Mouse (Mus musculus): ENCODE measurements around the gene Ddit4. TPM values are rescaled to one million over a fixed set of nuclear protein-coding genes. Genes with fewer than 3 reads are reported as not detected.
A peak's percentile ranks its signal among the peaks of the same experiment; 100 is the strongest.

Gene Ddit4
- polyA plus RNA-seq, 1 experiment from 2014 or later: 37.5 TPM

DNA sequence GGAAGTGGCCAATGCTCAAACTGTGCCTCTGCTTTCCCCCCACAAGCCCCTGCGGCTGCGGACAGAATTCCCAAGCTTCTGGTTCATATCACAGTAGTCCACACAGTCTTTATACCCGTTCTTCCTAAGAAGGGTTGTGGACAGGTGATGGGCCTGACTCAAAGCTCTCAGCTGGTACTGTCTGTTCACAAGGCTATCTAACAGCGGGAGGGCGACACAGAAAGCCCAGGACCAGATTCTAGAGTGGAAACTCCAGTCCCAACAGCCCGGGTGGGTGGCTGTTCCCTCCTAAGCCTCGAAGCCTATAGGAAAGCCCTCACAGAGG, 31.2 kb downstream of the Ddit4 start:
- Histone ChIP-seq H3K4me3 (peak overlapping the region; percentile 53), H3K27me3 (ENCODE audit: insufficient read depth, poor library complexity, severe bottlenecking) (peaks cover 16% of the 10 kb centered on the region; the same call in 1 of the 2 replicates), H3K4me1 (replicated peaks) (peaks cover 61% of the 10 kb centered on the region), H3K27ac (peak overlapping the region; percentile 88), H3K36me3 (no peaks in the 10 kb centered on the region), H3K9me3 (no peaks in the 10 kb centered on the region)
- WGBS: 21% methylated on average over 7 of the region's 7 CpGs
- DNase-seq (ENCODE audit: low spot score): no peak

- Histone ChIP-seq H3K27ac (peak overlapping the region; percentile 88), H3K9me3 (no peaks in the 10 kb centered on the region), H3K36me3 (no peaks in the 10 kb centered on the region), H3K27me3 (ENCODE audit: insufficient read depth, poor library complexity, severe bottlenecking) (peaks cover 20% of the 10 kb centered on the region; the same call in 1 of the 2 replicates), H3K4me3 (no peak overlapping the region), H3K4me1 (replicated peaks) (peaks cover 61% of the 10 kb centered on the region)
- DNase-seq (ENCODE audit: low spot score): no peak
- WGBS: 46% methylated on average over 15 of the region's 15 CpGs
These were observed 32.0 kb downstream of the Ddit4 start for GRCm38 (mm10) chr10:59919494-59920181.

DNA sequence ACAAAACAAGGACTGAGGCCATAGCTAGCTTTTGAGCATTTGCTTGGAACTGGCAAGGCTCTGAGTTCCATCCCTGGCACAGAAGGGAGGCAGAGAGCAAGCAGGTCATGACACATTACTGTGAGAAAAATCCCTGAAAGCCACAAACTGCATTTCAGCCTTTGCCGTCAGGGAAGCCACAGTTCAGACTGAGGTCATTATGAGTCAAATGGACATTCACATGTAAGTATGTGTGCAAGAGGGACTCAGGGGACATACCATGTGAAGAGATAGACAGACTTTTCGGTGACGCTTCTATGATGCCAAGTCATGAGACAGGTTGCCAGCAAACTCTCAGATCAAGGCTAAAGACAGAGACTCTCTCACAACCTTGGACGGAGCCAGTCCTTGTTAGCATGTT, 33.5 kb downstream of the Ddit4 start:
- H3K27me3 ChIP-seq (ENCODE audit: insufficient read depth, poor library complexity, severe bottlenecking): peaks cover 20% of the 10 kb centered on the region; the same call in 1 of the 2 replicates
- peak overlapping the region; percentile 23; the same call in 1 of the 2 replicates for H3K27ac ChIP-seq
- 91% methylated on average over 4 of the region's 4 CpGs for WGBS
- H3K4me1 ChIP-seq (replicated peaks): peaks cover 56% of the 10 kb centered on the region
- H3K4me3 ChIP-seq: no peak overlapping the region
- no peaks in the 10 kb centered on the region for H3K9me3 ChIP-seq
- no peaks in the 10 kb centered on the region for H3K36me3 ChIP-seq
- no peak for DNase-seq (ENCODE audit: low spot score)

- H3K4me1 ChIP-seq (replicated peaks): peaks cover 59% of the 10 kb centered on the region
- under 1% methylated on average over 10 of the region's 10 CpGs for WGBS
These were observed 35.0 kb downstream of the Ddit4 start for GRCm38 (mm10) chr10:59916649-59917048.

GRCm38 (mm10) chr10:59916159-59916558, 35.5 kb downstream of the Ddit4 start:
- H3K4me1 ChIP-seq (replicated peaks): peaks cover 59% of the 10 kb centered on the region
- no peak for DNase-seq (ENCODE audit: low spot score)
- peak overlapping the region; percentile 88 for H3K27ac ChIP-seq
- H3K9me3 ChIP-seq: no peaks in the 10 kb centered on the region
- no peaks in the 10 kb centered on the region for H3K36me3 ChIP-seq
- 10% methylated on average over 4 of the region's 4 CpGs for WGBS
- peak overlapping the region; percentile 42 for H3K4me3 ChIP-seq
- H3K27me3 ChIP-seq (ENCODE audit: insufficient read depth, poor library complexity, severe bottlenecking): peaks cover 10% of the 10 kb centered on the region; the same call in 1 of the 2 replicates

More at GRCm38 (mm10) chr10:59916649-59917048, 35.0 kb downstream of the Ddit4 start:
- peak; percentile 74 for DNase-seq (ENCODE audit: low spot score)
- Histone ChIP-seq H3K36me3 (no peaks in the 10 kb centered on the region), H3K27ac (peak overlapping the region; percentile 88), H3K27me3 (ENCODE audit: insufficient read depth, poor library complexity, severe bottlenecking) (peaks cover 11% of the 10 kb centered on the region; the same call in 1 of the 2 replicates), H3K4me3 (peak overlapping the region; percentile 42), H3K9me3 (no peaks in the 10 kb centered on the region)

DNA sequence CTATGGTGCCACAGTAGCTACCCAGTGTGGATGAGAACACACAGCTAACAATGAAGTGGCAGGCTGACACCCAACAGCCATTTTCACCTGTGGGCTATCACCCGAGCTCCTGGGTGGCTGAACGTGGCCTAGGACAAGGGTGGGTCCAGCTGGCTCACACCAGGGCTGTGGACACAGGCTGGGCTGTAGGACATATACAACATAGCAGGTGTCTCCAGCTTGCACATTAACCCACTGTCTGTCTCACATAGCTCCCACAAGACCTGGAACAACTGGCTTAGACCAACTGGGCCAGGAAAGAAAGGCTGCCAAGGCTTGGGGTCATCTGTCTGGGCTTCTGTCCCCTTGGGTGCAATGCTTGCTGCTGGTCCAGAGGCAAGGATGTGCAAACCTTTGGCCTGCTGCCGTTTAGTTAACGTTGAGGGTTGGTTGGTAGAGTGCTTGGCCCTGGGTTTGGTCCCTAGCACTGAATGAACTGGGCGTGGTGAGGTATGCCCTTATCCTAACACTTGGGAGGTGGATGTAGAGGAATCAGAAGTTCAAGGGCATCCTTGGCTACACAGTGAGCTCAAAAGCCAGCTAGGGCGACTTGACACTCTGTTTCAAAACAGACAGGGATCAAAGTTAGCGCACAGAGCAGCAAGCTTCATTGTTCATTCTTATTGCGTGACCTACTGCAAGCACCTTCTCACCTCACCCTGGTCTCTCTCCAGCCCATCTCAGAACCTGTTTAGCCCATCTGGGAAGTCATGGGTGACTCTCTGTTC, 36.3 kb downstream of the Ddit4 start:
- Histone ChIP-seq H3K27ac (peak overlapping the region; percentile 88), H3K36me3 (no peaks in the 10 kb centered on the region), H3K27me3 (ENCODE audit: insufficient read depth, poor library complexity, severe bottlenecking) (peaks cover 16% of the 10 kb centered on the region; the same call in 1 of the 2 replicates), H3K9me3 (no peaks in the 10 kb centered on the region), H3K4me3 (no peak overlapping the region), H3K4me1 (replicated peaks) (peaks cover 59% of the 10 kb centered on the region)
- 90% methylated on average over 8 of the region's 8 CpGs for WGBS
- no peak for DNase-seq (ENCODE audit: low spot score)

DNA sequence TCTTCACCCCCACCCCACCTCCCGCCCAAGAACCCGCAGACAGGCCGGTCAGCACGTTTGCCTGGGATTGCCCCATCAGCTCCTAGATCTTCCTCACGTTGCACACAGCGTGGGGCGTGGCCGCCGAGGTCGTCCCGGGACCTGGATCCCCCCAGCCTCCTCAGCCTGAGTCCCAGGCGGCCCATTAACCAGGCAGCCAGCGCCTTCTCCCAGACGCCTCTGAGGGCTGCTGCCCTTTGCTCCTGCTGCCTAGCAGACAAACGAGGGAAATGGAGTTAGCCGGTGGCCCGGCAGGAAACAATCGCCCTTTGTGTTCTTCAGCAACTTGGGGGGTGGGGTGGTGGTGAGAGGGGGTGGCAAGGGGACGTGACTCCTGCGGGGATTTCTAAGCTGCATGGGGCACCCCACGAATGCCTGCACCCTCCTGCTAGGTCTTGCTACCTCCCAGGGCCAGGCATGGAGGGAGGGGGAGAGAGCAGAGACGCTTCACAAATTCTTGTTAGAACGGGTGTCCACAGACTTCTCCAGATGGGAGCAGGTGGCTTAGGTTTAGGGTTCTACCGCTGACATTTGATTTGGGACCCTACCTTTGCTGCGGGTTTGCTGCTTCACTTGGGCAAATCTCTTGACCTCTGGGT, 40.0 kb downstream of the Ddit4 start:
- Histone ChIP-seq H3K4me1 (replicated peaks) (peaks cover 74% of the 10 kb centered on the region), H3K27ac (peak overlapping the region; percentile 86), H3K4me3 (peak overlapping the region; percentile 39), H3K36me3 (no peaks in the 10 kb centered on the region), H3K9me3 (no peaks in the 10 kb centered on the region), H3K27me3 (ENCODE audit: insufficient read depth, poor library complexity, severe bottlenecking) (peaks cover 16% of the 10 kb centered on the region; the same call in 1 of the 2 replicates)
- 2% methylated on average over 25 of the region's 25 CpGs for WGBS
- DNase-seq (ENCODE audit: low spot score): peak; percentile 77

DNA sequence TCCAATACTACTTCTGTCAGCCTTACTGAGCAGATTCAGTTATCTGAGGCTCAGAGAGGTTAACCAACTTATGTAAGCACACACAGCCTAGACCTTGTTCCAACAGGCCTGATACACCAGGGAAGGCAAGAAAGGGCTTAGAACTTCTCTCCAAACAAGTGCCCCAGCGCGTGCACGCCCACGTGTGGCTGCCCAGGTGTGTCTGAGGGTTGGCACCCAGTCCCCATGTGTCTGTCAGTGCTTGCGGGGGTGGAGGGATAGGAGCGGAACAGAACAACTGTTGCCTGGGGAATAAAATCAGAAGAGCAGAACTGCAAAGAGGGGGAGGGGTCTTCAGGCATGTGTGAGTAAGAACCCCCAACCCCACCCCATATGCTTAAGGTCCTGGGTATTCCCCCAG, 40.5 kb downstream of the Ddit4 start:
- no peaks in the 10 kb centered on the region for H3K36me3 ChIP-seq
- 21% methylated on average over 6 of the region's 6 CpGs for WGBS

GRCm38 (mm10) chr10:59909357-59909847, 42.2 kb downstream of the Ddit4 start:
- peak overlapping the region; percentile 31; the same call in 1 of the 2 replicates for H3K4me3 ChIP-seq
- peak; percentile 58 for DNase-seq (ENCODE audit: low spot score)
- H3K4me1 ChIP-seq (replicated peaks): peaks cover 60% of the 10 kb centered on the region
- H3K36me3 ChIP-seq: no peaks in the 10 kb centered on the region
- WGBS: 11% methylated on average over 14 of the region's 14 CpGs
- peak overlapping the region; percentile 86 for H3K27ac ChIP-seq
- no peaks in the 10 kb centered on the region for H3K9me3 ChIP-seq
- H3K27me3 ChIP-seq (ENCODE audit: insufficient read depth, poor library complexity, severe bottlenecking): peaks cover 12% of the 10 kb centered on the region; the same call in 1 of the 2 replicates

More for the DNA sequence above, 40.5 kb downstream of the Ddit4 start:
- H3K4me1 ChIP-seq (replicated peaks): peaks cover 68% of the 10 kb centered on the region
- no peak for DNase-seq (ENCODE audit: low spot score)
- H3K4me3 ChIP-seq: peak overlapping the region; percentile 39
- peaks cover 16% of the 10 kb centered on the region; the same call in 1 of the 2 replicates for H3K27me3 ChIP-seq (ENCODE audit: insufficient read depth, poor library complexity, severe bottlenecking)
- no peaks in the 10 kb centered on the region for H3K9me3 ChIP-seq
- H3K27ac ChIP-seq: peak overlapping the region; percentile 86

GRCm38 (mm10) chr10:59908776-59909315, 42.8 kb downstream of the Ddit4 start:
- 0 out of 2 replicates have a peak overlapping the region, but pooled peaks have one; percentile 31 for H3K4me3 ChIP-seq

DNA sequence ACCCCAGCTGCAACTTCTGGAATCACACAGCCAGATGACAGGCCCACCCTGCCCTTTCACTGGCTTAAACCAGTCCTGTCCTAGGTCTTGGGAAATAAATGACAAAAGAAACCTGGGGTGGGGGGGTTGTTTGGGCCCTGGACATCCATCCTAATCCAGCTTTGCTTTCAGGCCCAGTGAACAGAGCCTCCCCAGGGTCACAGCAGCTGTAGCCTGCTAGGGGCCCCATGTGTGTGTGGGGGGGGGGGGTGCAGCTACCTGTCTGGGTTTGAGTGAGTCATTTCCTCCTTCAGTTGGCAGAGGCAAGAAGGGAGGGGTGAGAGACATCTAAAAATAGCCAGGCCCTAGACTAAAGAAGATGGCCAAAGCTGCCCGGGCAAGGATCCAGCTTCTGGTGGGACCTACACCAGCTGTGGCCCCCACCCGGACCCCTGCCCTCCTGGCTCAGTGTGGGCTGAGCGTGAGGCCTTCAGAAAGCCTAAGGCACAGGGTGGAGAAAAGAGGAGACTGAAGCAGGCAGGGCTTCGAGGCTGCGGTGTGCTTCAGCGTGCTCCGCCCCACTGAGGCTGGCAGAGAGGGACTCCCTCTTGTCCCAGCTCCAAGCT, 43.8 kb downstream of the Ddit4 start:
- 47% methylated on average over 7 of the region's 7 CpGs for WGBS
- DNase-seq (ENCODE audit: low spot score): no peak
- H3K9me3 ChIP-seq: no peaks in the 10 kb centered on the region

More at GRCm38 (mm10) chr10:59908776-59909315, 42.8 kb downstream of the Ddit4 start:
- 58% methylated on average over 7 of the region's 7 CpGs for WGBS
- peak overlapping the region; percentile 86 for H3K27ac ChIP-seq
- H3K36me3 ChIP-seq: no peaks in the 10 kb centered on the region
- peaks cover 62% of the 10 kb centered on the region for H3K4me1 ChIP-seq (replicated peaks)
- DNase-seq (ENCODE audit: low spot score): no peak
- peaks cover 12% of the 10 kb centered on the region; the same call in 1 of the 2 replicates for H3K27me3 ChIP-seq (ENCODE audit: insufficient read depth, poor library complexity, severe bottlenecking)
- H3K9me3 ChIP-seq: no peaks in the 10 kb centered on the region

More for the DNA sequence above, 43.8 kb downstream of the Ddit4 start:
- H3K4me1 ChIP-seq (replicated peaks): peaks cover 69% of the 10 kb centered on the region
- H3K36me3 ChIP-seq: no peaks in the 10 kb centered on the region
- H3K27ac ChIP-seq: peak overlapping the region; percentile 86
- H3K27me3 ChIP-seq (ENCODE audit: insufficient read depth, poor library complexity, severe bottlenecking): peaks cover 12% of the 10 kb centered on the region; the same call in 1 of the 2 replicates
- no peak overlapping the region for H3K4me3 ChIP-seq

Data from hindbrain, embryonic 10.5 days (tissue).